Mouse (Mus musculus) effector memory CD4-positive, alpha-beta T cell, adult 5 months (primary cell): ENCODE measurements around the gene Vps4b. TPM values are rescaled to one million over a fixed set of nuclear protein-coding genes. Genes with fewer than 3 reads are reported as not detected.

Experiments
- polyA plus RNA-seq: library from polyadenylated mRNA; unstranded; fragments of 100-300 nt; shearing (Covaris generic); gene quantifications from one replicate; pipeline ENCODE4 v1.2.1, GENCODE M21; 2017

Vps4b gene
- 95.1 TPM for polyA plus RNA-seq

GRCm38 (mm10) chr1:106796542-106796924 is at the start of gene Vps4b:
Vps4b (minus strand) TSS chr1:106796728.

GRCm38 (mm10) chr1:106759572-106760435 is 36.7 kb downstream of the Vps4b start, which contains the start of gene Kdsr:
Kdsr (minus strand) TSS chr1:106759727.

Other genes starting within 250 kb of the Vps4b start
- 147 TPM for gene Bcl2, start 82.5 kb downstream of the Vps4b start, polyA plus RNA-seq
- gene Kdsr, start 37.0 kb downstream of the Vps4b start, polyA plus RNA-seq: 22.8 TPM
- gene Serpinb5, start 64.4 kb upstream of the Vps4b start, polyA plus RNA-seq: not detected
- gene Serpinb12, start 137.7 kb upstream of the Vps4b start, polyA plus RNA-seq: not detected
- gene Serpinb13, start 184.3 kb upstream of the Vps4b start, polyA plus RNA-seq: not detected